Comparison of ENCODE assay signal across 11 mouse cellular contexts in the genomic region with DNA sequence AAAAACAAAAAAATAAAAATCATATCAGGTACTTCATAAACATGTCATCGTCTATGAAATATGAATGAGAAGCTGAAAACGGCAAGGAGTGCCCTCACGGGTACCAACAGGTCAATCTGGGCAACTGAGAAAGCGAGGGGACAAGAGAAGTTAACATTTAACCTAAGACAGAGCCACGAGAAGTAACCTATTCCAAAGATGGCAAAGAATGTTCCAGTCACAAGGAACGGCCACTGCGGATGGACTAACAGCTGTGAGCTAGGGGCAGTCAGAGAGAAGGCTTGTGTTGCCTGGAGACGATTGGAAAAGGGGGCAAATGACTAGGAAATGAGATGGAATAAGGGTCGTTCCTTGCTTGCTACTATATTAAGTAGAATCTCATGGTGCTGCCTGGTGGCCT. TPM values are rescaled to one million over a fixed set of nuclear protein-coding genes. Genes with fewer than 3 reads are reported as not detected.
DNase-seq lines count a peak whose midpoint lies in the region; ATAC-seq lines count a peak whose summit lies in the region.
"Had no signal": no experiment of that assay in that cellular context is flagged by ENCODE, and none has a peak within 500 bp of the region (broad histone marks: within the 10 kb centered on the region; RNA-seq: fewer than 3 reads in every experiment).

No protein-coding gene starts in this region.

- peaks cover 43% of the 10 kb centered on the region for H3K36me3 ChIP-seq in neural tube, embryonic 12.5 days
- peaks cover 41% of the 10 kb centered on the region for H3K36me3 ChIP-seq in neural tube, embryonic 15.5 days

- no peak overlapping the region for H3K9ac ChIP-seq in neural tube, embryonic 12.5 days
- H3K9ac ChIP-seq in neural tube, embryonic 15.5 days (replicated peaks), result no peak overlapping the region

- H3K27me3 ChIP-seq in neural tube, embryonic 12.5 days (replicated peaks), result no peaks in the 10 kb centered on the region
- no peaks in the 10 kb centered on the region for H3K27me3 ChIP-seq in neural tube, embryonic 15.5 days (replicated peaks)

- WGBS in neural tube, embryonic 12.5 days, result 84% methylated on average over 9 of the region's 9 CpGs
- 83% methylated on average over 9 of the region's 9 CpGs for WGBS in neural tube, embryonic 15.5 days

- H3K4me3 ChIP-seq in neural tube, embryonic 12.5 days, result no peak overlapping the region
- peak overlapping the region; percentile 91 for H3K4me3 ChIP-seq in neural tube, embryonic 15.5 days (replicated peaks)

- peak overlapping the region; percentile 82 for H3K4me2 ChIP-seq in neural tube, embryonic 12.5 days (replicated peaks)
- H3K4me2 ChIP-seq in neural tube, embryonic 15.5 days, result peak overlapping the region; percentile 81

- H3K9me3 ChIP-seq in neural tube, embryonic 12.5 days, result no peaks in the 10 kb centered on the region
- no peaks in the 10 kb centered on the region for H3K9me3 ChIP-seq in neural tube, embryonic 15.5 days (replicated peaks)

- peaks cover 14% of the 10 kb centered on the region for H3K4me1 ChIP-seq in neural tube, embryonic 12.5 days
- H3K4me1 ChIP-seq in neural tube, embryonic 15.5 days, result peaks cover 38% of the 10 kb centered on the region

- ATAC-seq in neural tube, embryonic 12.5 days (ENCODE audit: low FRiP score, low read depth), result no peak
- no peak for ATAC-seq in neural tube, embryonic 15.5 days (ENCODE audit: low FRiP score)

- no peak overlapping the region for H3K27ac ChIP-seq in neural tube, embryonic 12.5 days
- no peak overlapping the region for H3K27ac ChIP-seq in neural tube, embryonic 15.5 days (replicated peaks)

- DNase-seq in cerebellum, adult 9-11 months, result peak; percentile 16
- DNase-seq in cerebellum, postnatal 4 days (ENCODE audit: low spot score in 2 of 2), result no peak
- no peak for DNase-seq in neural tube, embryonic 10.5 days (ENCODE audit: extremely low spot score, low spot score)
- DNase-seq in kidney, postnatal 25 days, result peak; percentile 51 to 72
- no peak for DNase-seq in layer of hippocampus, adult 9-10 months (ENCODE audit: low spot score)
- no peak for DNase-seq in urinary bladder, postnatal 25 days (ENCODE audit: low spot score)

RNA-seq across cellular contexts. Expression of a gene that starts 1.2 kb away (rescaled TPM):
- polyA plus RNA-seq in neural tube, embryonic 12.5 days (2016; fragmentation: Nextera tagmentation; extraction: Ambion mirVana), result 1.7 and 1.8 TPM in 2 replicates
- 1.8 TPM in 2 replicates for polyA plus RNA-seq in neural tube, embryonic 15.5 days (2015; fragmentation: Nextera tagmentation; extraction: Ambion mirVana)

RNA-seq across cellular contexts. Expression of a gene that starts 1.8 kb away (rescaled TPM):
- polyA plus RNA-seq in neural tube, embryonic 12.5 days (2016; fragmentation: Nextera tagmentation; extraction: Ambion mirVana), result 132 and 136 TPM in 2 replicates
- 183 and 192 TPM in 2 replicates for polyA plus RNA-seq in neural tube, embryonic 15.5 days (2015; fragmentation: Nextera tagmentation; extraction: Ambion mirVana)

RNA-seq across cellular contexts. Expression of a gene that starts 52.7 kb away (rescaled TPM):
- polyA plus RNA-seq in neural tube, embryonic 12.5 days (2016; fragmentation: Nextera tagmentation; extraction: Ambion mirVana), result 49.9 TPM in 2 replicates
- polyA plus RNA-seq in neural tube, embryonic 15.5 days (2015; fragmentation: Nextera tagmentation; extraction: Ambion mirVana), result 56.6 and 59.4 TPM in 2 replicates

RNA-seq across cellular contexts. Expression of a gene that starts 52.8 kb away (rescaled TPM):
- 0.15 TPM in 1 of 2 replicates, not detected in the other for polyA plus RNA-seq in neural tube, embryonic 12.5 days (2016; fragmentation: Nextera tagmentation; extraction: Ambion mirVana)
- polyA plus RNA-seq in neural tube, embryonic 15.5 days (2015; fragmentation: Nextera tagmentation; extraction: Ambion mirVana), result 0.06 TPM in 1 of 2 replicates, not detected in the other
- polyA plus RNA-seq: cortical plate, adult 2 months; neural tube, embryonic 11.5 days; thymus, adult 2 months had no signal

Comparison
In these comparisons a context has a peak if more than half of its experiments do, and no peak if none do; other contexts are left out.
1. DNase-seq: peak in cerebellum, adult 9-11 months (single experiment) and kidney, postnatal 25 days (2 of 2); none in cerebellum, postnatal 4 days (0 of 2), neural tube, embryonic 10.5 days (single experiment), layer of hippocampus, adult 9-10 months (single experiment) and urinary bladder, postnatal 25 days (single experiment).